Mouse (Mus musculus) CH12.LX (cell line): ENCODE measurements around the gene Afm. TPM values are rescaled to one million over a fixed set of nuclear protein-coding genes. Genes with fewer than 3 reads are reported as not detected.

ENCODE experiments used
- DNase-seq: peaks from one replicate; pipeline ENCODE4 v3.0.0-alpha.2; 2013; ENCODE audit errors: extremely low read depth
- H3K27ac ChIP-seq: 2 replicates; pipeline ENCODE4 v1.5.1; 2012; ENCODE audit warnings: low read depth, mild to moderate bottlenecking, control low read depth, moderate library complexity; ENCODE audit not compliant: insufficient read depth
- H3K27me3 ChIP-seq: replicated peaks from 2 replicates; pipeline ENCODE3; 2012; ENCODE audit warnings: inconsistent platforms
- H3K36me3 ChIP-seq, 2 experiments: replicated peaks in 1 of 2; 2 replicates each; pipeline versions ENCODE3 to v1.6.1; 2012; ENCODE audit warnings: inconsistent platforms in 1 of 2, low read length in 1 of 2, mild to moderate bottlenecking in 1 of 2, mixed read lengths in 1 of 2, moderate library complexity in 1 of 2; ENCODE audit not compliant: control insufficient read depth in 1 of 2, insufficient read depth in 1 of 2
- H3K4me1 ChIP-seq, 2 experiments: 2 replicates each; pipeline ENCODE4 v1.6.1; 2012; ENCODE audit warnings: inconsistent platforms in 1 of 2, moderate library complexity in 1 of 2; ENCODE audit not compliant: insufficient read depth in 2 of 2, control insufficient read depth in 1 of 2
- H3K4me2 ChIP-seq: 2 replicates; pipeline ENCODE4 v1.6.1; 2012; ENCODE audit warnings: low read depth, mild to moderate bottlenecking, control low read depth; ENCODE audit not compliant: poor library complexity, insufficient read depth, severe bottlenecking
- H3K4me3 ChIP-seq, 3 experiments: fragments of 150-350 bp in 1 of 3; sonication (generic) in 1 of 3; replicated peaks in 1 of 3; 2 replicates each; pipeline versions ENCODE3 to v1.5.1; 2011 to 2012; ENCODE audit warnings: low read depth in 2 of 3, low read length in 2 of 3, mild to moderate bottlenecking in 2 of 3, moderate library complexity in 2 of 3, control low read depth in 1 of 3, improper control_type of control experiment in 1 of 3, inconsistent platforms in 1 of 3, mixed read lengths in 1 of 3; ENCODE audit not compliant: poor library complexity in 1 of 3
- H3K79me2 ChIP-seq: replicated peaks from 2 replicates; pipeline ENCODE4 v1.6.1; 2012; ENCODE audit warnings: mild to moderate bottlenecking, moderate library complexity; ENCODE audit not compliant: control insufficient read depth, poor library complexity, insufficient read depth, severe bottlenecking; ENCODE audit errors: extremely low read depth
- H3K9ac ChIP-seq: 2 replicates; pipeline ENCODE4 v1.6.1; 2012; ENCODE audit warnings: low read depth, mild to moderate bottlenecking, control low read depth, moderate library complexity; ENCODE audit not compliant: insufficient read depth
- H3K9me3 ChIP-seq: replicated peaks from 2 replicates; pipeline ENCODE3; 2012; ENCODE audit warnings: low read length, inconsistent platforms, mixed read lengths
- BHLHE40 ChIP-seq: IDR thresholded peaks from 2 replicates; pipeline ENCODE4 v1.6.1; 2011; ENCODE audit warnings: mild to moderate bottlenecking, low read depth, low read length, improper control_type of control experiment
- CTCF ChIP-seq, 2 experiments: IDR thresholded peaks in 1 of 2; conservative IDR thresholded peaks in 1 of 2; 2 replicates each; pipeline ENCODE4 v1.5.1; 2011 to 2012; ENCODE audit warnings: low read depth in 2 of 2, low read length in 2 of 2, improper control_type of control experiment in 1 of 2, inconsistent platforms in 1 of 2, mild to moderate bottlenecking in 1 of 2, moderate library complexity in 1 of 2
- ELF1 ChIP-seq: IDR thresholded peaks from 2 replicates; pipeline ENCODE4 v1.6.1; 2014; ENCODE audit warnings: low read depth, mild to moderate bottlenecking, inconsistent platforms, low read length, improper control_type of control experiment
- JUN ChIP-seq: IDR thresholded peaks from 2 replicates; pipeline ENCODE4 v1.6.1; 2011; ENCODE audit warnings: low read depth, mild to moderate bottlenecking, low read length, improper control_type of control experiment, moderate library complexity; ENCODE audit not compliant: insufficient read depth
- JUND ChIP-seq: conservative IDR thresholded peaks from 2 replicates; pipeline ENCODE4 v1.6.1; 2011; ENCODE audit warnings: low read depth, low read length, improper control_type of control experiment
- KAT2A ChIP-seq: IDR thresholded peaks from 2 replicates; pipeline ENCODE4 v1.6.1; 2012; ENCODE audit warnings: low read length, improper control_type of control experiment, inconsistent platforms; ENCODE audit not compliant: insufficient replicate concordance
- MAFK ChIP-seq: IDR thresholded peaks from 2 replicates; pipeline ENCODE4 v1.6.1; 2011; ENCODE audit warnings: low read length, improper control_type of control experiment; ENCODE audit not compliant: insufficient replicate concordance
- MAZ ChIP-seq: IDR thresholded peaks from 2 replicates; pipeline ENCODE4 v1.6.1; 2012; ENCODE audit warnings: low read depth, mild to moderate bottlenecking, inconsistent platforms, low read length, improper control_type of control experiment, moderate library complexity
- MEF2A ChIP-seq: IDR thresholded peaks from 2 replicates; pipeline ENCODE4 v1.6.1; 2014; ENCODE audit warnings: low read depth, mild to moderate bottlenecking, inconsistent platforms, low read length, improper control_type of control experiment, borderline replicate concordance
- NELFE ChIP-seq: IDR thresholded peaks from 2 replicates; pipeline ENCODE4 v1.6.1; 2011; ENCODE audit warnings: low read depth, low read length, improper control_type of control experiment
- PAX5 ChIP-seq: IDR thresholded peaks from 2 replicates; pipeline ENCODE4 v1.6.1; 2012; ENCODE audit warnings: low read length, inconsistent platforms, mixed read lengths
- POLR2AphosphoS2 ChIP-seq: IDR thresholded peaks from 2 replicates; pipeline ENCODE4 v1.6.1; 2011; ENCODE audit warnings: low read depth, low read length, improper control_type of control experiment
- SIN3A ChIP-seq: IDR thresholded peaks from 2 replicates; pipeline ENCODE4 v1.6.1; 2012; ENCODE audit warnings: low read length, improper control_type of control experiment, inconsistent platforms
- SMC3 ChIP-seq: IDR thresholded peaks from 2 replicates; pipeline ENCODE4 v1.6.1; 2011; ENCODE audit warnings: low read depth, low read length, improper control_type of control experiment
- TBP ChIP-seq: conservative IDR thresholded peaks from 2 replicates; pipeline ENCODE4 v1.6.1; 2011; ENCODE audit warnings: low read depth, low read length, improper control_type of control experiment
- UBTF ChIP-seq: IDR thresholded peaks from 2 replicates; pipeline ENCODE4 v1.6.1; 2012; ENCODE audit warnings: low read depth, mild to moderate bottlenecking, inconsistent platforms, low read length, improper control_type of control experiment, moderate library complexity
- USF1 ChIP-seq: IDR thresholded peaks from 2 replicates; pipeline ENCODE4 v1.6.1; 2014; ENCODE audit warnings: low read depth, mild to moderate bottlenecking, inconsistent platforms, low read length, improper control_type of control experiment
- ZKSCAN1 ChIP-seq: IDR thresholded peaks from 2 replicates; pipeline ENCODE4 v1.6.1; 2012; ENCODE audit warnings: low read depth, inconsistent platforms, low read length, improper control_type of control experiment, borderline replicate concordance
- dilution Hi-C: fragments of 300-500 bp; cut with MboI; formaldehyde crosslinking; loops from 2 replicates; pipeline ENCODE4 v1.14.3; 2020; ENCODE audit warnings: low sequenced_read_pairs; ENCODE audit not compliant: extremely low pct_unique_long_range_greater_than_20kb, extremely low pct_ligation_motif_present
- in situ Hi-C: fragments of 300-500 bp; cut with MboI; formaldehyde crosslinking; loops from 3 replicates; pipeline ENCODE4 v1.14.3; 2019; ENCODE audit warnings: low sequenced_read_pairs, low pct_ligation_motif_present, low pct_unique_long_range_greater_than_20kb, mixed read lengths
- polyA plus RNA-seq: library from polyadenylated mRNA; unstranded; fragments of >175 nt; gene quantifications from 2 replicates; pipeline ENCODE4 v1.2.1, GENCODE M21; 2012; ENCODE audit warnings: low read depth; ENCODE audit not compliant: insufficient read length
- total RNA-seq, 2 experiments: library from RNA; depleted of rRNA; stranded (reverse); fragments of 300-350 nt in 1 of 2; fragments of >200 nt in 1 of 2; gene quantifications; 2 replicates each; pipeline ENCODE4 v1.2.3; 2012 to 2014

Gene Afm
- total and polyA plus RNA-seq, 3 experiments = not detected

GRCm38 (mm10) chr5:90568338-90568737 lies 49.6 kb downstream of the Afm start:
- in situ Hi-C loops = no loop called here
- no peak for DNase-seq
- dilution Hi-C loops = no loop called here

DNA sequence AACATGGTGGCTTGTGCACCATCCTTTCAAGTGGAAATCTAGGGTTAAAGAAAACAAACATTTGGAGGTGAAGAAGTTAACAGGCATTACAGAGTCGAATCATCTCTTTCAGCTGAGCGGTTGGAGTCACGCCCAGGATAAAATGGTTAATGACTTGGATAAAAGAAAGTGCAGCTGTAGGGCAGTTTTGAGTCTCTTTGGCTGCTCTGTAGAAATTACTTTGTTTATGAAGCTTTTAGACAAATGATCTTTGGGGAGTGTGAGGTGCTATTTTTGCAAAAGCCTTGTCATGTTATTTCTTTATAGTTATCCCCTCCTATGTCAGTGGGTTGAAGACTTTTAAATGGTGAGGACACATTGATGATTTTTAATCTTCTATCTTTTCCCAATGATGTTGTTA lies 52.5 kb downstream of the Afm start:
- H3K4me3 ChIP-seq = no peak overlapping the region
- H3K79me2 ChIP-seq = no peaks in the 10 kb centered on the region
- DNase-seq = no peak
- H3K4me2 ChIP-seq = no peak overlapping the region
- no peaks in the 10 kb centered on the region for H3K27me3 ChIP-seq
- H3K9me3 ChIP-seq = no peaks in the 10 kb centered on the region
- in situ Hi-C loops = no loop called here
- H3K9ac ChIP-seq = no peak overlapping the region
- H3K4me1 ChIP-seq = peaks cover 3 to 19% of the 10 kb centered on the region in 2 experiments; a peak in 3 of 4 replicates
- H3K27ac ChIP-seq = no peak overlapping the region
- no peak for TF ChIP-seq KAT2A
- TF ChIP-seq MAZ = no peak
- TF ChIP-seq, all 38 proteins: peak for 0
- dilution Hi-C loops = no loop called here
- no peaks in the 10 kb centered on the region for H3K36me3 ChIP-seq

More at GRCm38 (mm10) chr5:90568338-90568737, 49.6 kb downstream of the Afm start:
- H3K9me3 ChIP-seq = no peaks in the 10 kb centered on the region
- no peaks in the 10 kb centered on the region for H3K27me3 ChIP-seq
- peaks cover 0 to 5% of the 10 kb centered on the region in 2 experiments; a peak in 2 of 4 replicates for H3K4me1 ChIP-seq
- H3K9ac ChIP-seq = no peak overlapping the region
- no peaks in the 10 kb centered on the region for H3K36me3 ChIP-seq
- no peaks in the 10 kb centered on the region for H3K79me2 ChIP-seq
- no peak overlapping the region for H3K4me2 ChIP-seq
- TF ChIP-seq BHLHE40 (no peak), JUN (no peak), TBP (no peak), PAX5 (no peak), POLR2AphosphoS2 (no peak), SIN3A (no peak), ELF1 (no peak), NELFE (no peak), MAFK (no peak), JUND (no peak)
- TF ChIP-seq, all 38 proteins: peak for 0
- Histone ChIP-seq H3K4me3 (no peak overlapping the region), H3K27ac (no peak overlapping the region)

DNA sequence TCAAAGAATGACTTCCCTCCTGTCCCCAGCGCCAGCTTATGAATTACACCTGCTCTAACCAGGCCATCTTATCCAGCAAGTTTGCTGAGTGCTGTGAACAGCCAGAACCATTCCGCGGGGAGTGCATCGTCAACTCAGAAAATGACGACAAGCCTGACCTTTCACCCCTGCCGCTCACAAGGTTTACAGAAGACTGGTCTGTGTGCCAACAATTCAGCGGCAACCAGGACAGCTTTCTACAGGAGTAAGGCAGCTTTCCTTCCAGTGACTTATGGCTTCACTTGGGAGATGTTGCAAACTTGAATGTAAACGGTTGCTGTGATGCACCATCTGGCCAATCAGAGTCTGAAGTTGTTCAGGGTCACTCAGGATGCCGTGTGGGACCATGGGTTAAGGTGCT lies 59.0 kb downstream of the Afm start:
- H3K27me3 ChIP-seq = no peaks in the 10 kb centered on the region
- H3K27ac ChIP-seq = no peak overlapping the region
- H3K36me3 ChIP-seq = no peaks in the 10 kb centered on the region
- no peak overlapping the region for H3K4me3 ChIP-seq
- in situ Hi-C loops = no loop called here
- peaks cover 3 to 15% of the 10 kb centered on the region in 2 experiments; a peak in 3 of 4 replicates for H3K4me1 ChIP-seq
- no peak for DNase-seq
- no peak overlapping the region for H3K4me2 ChIP-seq
- TF ChIP-seq SMC3 = no peak
- no peak for TF ChIP-seq TBP
- TF ChIP-seq MEF2A = no peak
- no peak for TF ChIP-seq CTCF (conservative IDR thresholded peaks at IDR 0.05 in 1 of 2, IDR thresholded peaks at IDR 0.05 in 1 of 2; ENCODE audit: low read depth in 2 of 2, low read length in 2 of 2)
- TF ChIP-seq ZKSCAN1 = no peak
- TF ChIP-seq USF1 = no peak
- TF ChIP-seq UBTF = no peak
- no peak overlapping the region for H3K9ac ChIP-seq
- dilution Hi-C loops = no loop called here
- no peaks in the 10 kb centered on the region for H3K79me2 ChIP-seq
- no peaks in the 10 kb centered on the region for H3K9me3 ChIP-seq
